Mouse (Mus musculus) erythroblast, adult 5-6 weeks (primary cell): ENCODE results near the gene Sipa1l2. TPM values are rescaled to one million over a fixed set of nuclear protein-coding genes. Genes with fewer than 3 reads are reported as not detected.

Source experiments
- ATAC-seq: replicated peaks from 2 replicates; pipeline ENCODE4 v1.8.0; 2016; ENCODE audit warnings: moderate number of reproducible peaks, mild to moderate bottlenecking, moderate TSS enrichment, inconsistent platforms; ENCODE audit not compliant: poor library complexity, low FRiP score, severe bottlenecking
- total RNA-seq, 2 experiments: library from RNA; stranded (forward) in 1 of 2; stranded (reverse) in 1 of 2; fragments of 150-400 nt in 1 of 2; fragments of 200-764, 138-1000 nt in 1 of 2; gene quantifications; 2 replicates each; pipeline versions ENCODE4 v1.2.3 to v1.2.4; 2015 to 2017; ENCODE audit warnings: low replicate concordance in 2 of 2

The Sipa1l2 gene
- total RNA-seq, 2 experiments from 2014 or later, result 0.38 to 1.2 TPM

GRCm38 (mm10) chr8:125518301-125518700 is 51.3 kb downstream of the Sipa1l2 start:
- ATAC-seq, result no peak

DNA sequence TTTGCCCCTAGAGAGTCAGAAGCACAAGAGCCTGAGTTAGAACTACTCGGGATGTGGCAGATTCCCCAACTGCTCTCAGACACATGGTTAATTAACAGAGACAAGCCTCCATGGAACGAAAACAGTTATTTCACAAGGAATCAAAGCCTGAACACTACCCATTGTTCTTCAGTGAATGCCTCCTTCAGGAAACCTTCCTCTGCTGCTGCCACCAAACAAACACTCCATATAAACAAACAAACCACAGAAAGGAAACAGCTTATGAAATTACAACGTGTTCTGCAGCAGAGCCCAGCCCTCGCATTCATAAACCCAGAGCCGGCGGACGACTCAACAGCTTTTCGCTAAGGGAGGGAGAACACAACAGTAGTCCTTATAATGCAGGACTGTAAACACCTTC is 52.2 kb downstream of the Sipa1l2 start:
- ATAC-seq, result no peak

- ATAC-seq, result no peak
These were observed 53.3 kb downstream of the Sipa1l2 start for GRCm38 (mm10) chr8:125516115-125516905.

DNA sequence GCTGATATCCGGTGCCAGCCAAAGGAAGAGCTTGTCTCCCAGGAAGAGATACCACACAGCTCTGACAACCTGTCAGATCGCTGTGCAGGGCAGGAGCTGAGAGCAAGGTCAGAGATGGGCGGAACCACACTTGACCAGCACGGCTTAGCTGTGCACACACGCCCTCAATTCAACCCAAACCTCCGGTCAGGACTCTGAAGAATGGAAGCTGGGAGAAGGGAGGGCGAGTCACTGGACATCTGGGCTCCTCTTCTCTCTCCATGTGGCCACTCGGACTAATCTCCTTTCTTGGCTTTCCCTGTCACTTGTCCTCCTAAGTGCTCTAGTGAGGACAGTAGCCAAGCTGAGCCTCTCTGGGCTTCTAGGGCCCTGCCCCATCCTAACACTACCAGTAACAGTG is 53.9 kb downstream of the Sipa1l2 start:
- no peak for ATAC-seq

DNA sequence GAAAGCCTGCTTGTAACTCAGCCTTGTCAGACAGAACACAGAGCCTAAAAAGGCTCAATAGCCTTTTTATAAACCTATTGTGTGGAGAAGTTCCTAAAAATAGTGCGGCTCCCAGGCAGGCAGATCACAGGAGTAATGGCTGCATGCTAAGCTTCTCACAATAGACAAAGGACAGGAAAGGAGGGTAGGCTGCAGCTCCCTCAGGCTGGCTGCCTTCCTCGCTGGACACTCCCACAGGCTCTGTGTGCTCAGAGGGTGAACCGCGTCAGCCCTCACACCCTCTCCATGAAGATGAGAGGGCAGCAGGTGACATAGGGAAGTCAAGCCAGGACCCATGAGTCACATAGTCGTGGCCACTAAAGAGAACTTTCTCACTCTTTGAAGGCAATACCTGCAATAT is 55.7 kb downstream of the Sipa1l2 start:
- ATAC-seq, result no peak

GRCm38 (mm10) chr8:125513242-125513866 is 56.3 kb downstream of the Sipa1l2 start:
- ATAC-seq, result no peak

DNA sequence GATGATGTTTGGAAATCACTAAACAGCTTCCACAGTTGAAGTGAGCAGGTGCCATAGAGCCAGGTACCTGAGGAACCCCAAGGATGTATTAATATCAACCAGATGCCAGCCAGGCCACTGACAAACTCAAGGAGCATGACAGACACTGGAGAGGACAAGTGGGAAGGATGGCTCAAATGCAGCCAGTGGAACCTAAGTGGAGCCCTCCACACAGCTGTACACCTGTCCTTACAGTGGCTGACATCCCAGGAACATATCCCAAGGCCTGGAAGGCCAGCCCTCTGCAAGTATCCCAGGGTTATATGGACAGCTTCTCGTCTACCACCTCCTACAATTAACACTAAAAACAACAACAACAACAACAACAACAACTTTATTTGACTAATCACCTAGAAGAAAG is 57.0 kb downstream of the Sipa1l2 start:
- no peak for ATAC-seq

- ATAC-seq, result no peak
These were observed 58.5 kb downstream of the Sipa1l2 start for GRCm38 (mm10) chr8:125510861-125511668.

- no peak for ATAC-seq
These were observed 59.8 kb downstream of the Sipa1l2 start for GRCm38 (mm10) chr8:125509776-125510175.

DNA sequence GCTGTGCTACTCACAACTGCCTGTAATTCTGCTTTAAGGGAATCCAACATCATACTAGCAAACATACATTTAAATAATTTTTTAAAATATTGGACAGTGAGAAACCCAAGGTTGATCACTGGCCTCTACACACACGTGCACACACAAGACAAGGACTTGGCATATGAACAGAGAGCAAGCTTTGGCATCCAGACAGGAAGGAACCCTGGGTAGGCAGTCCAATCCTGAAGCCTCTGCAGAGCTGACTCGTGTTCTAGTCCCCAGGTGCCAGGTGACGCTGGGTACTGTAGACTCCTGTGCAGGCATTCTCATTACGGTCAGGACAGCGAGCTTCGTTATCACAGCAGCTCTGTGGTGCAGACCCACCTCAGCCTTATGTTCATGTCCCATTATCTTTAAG is 60.4 kb downstream of the Sipa1l2 start:
- ATAC-seq, result no peak

- no peak for ATAC-seq
These were observed 62.3 kb downstream of the Sipa1l2 start for GRCm38 (mm10) chr8:125507291-125507690.

DNA sequence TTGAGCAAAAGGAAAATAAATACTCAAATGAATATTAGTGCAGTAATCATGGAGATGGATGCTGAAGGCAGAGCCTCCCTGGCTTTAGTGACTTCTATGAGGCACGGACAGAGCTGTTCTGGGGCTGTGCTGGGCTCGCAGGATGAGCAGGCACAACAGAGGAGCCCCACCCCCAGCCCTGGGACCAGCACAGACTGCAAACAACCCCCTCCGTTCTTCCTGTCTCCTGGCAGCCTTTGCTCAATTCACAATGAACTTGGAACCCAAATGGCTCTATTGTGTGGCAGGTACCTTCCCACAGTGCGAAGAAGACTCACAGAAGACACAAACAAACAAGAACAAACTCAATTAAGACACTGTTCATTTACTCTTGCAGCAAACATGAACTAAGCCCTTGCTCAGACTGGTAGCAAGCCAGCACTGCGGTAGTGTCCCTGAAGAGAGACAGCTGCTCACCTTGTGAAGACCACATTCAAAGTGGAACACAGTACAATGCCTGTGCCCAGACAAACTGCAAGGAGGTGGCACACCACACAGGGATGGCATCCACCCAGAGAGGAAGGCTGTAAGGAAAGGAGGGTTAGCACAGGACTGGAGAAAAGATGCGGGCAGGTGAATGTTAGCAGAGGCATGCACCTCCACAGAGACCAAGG is 64.9 kb downstream of the Sipa1l2 start:
- no peak for ATAC-seq

DNA sequence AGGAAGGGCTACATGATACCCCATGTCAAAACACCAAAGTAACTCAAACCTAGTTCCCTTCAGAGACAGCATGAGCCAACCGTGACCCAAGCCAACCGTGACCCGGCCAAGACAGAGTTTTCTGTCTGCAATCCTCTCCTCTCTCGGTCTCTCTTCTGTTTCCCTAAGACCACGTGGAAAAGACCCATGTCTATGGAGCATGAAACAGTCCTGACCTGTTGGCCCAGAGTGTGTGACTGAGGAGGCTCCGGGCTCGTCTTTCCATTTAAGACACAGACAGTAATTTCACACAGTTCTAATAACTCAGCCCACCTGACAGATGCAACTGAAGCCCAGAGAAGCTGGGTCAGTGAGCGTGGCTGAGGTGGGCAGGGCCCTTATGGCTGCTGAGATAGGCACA is 65.8 kb downstream of the Sipa1l2 start:
- no peak for ATAC-seq

GRCm38 (mm10) chr8:125502828-125503227 is 66.8 kb downstream of the Sipa1l2 start:
- no peak for ATAC-seq

DNA sequence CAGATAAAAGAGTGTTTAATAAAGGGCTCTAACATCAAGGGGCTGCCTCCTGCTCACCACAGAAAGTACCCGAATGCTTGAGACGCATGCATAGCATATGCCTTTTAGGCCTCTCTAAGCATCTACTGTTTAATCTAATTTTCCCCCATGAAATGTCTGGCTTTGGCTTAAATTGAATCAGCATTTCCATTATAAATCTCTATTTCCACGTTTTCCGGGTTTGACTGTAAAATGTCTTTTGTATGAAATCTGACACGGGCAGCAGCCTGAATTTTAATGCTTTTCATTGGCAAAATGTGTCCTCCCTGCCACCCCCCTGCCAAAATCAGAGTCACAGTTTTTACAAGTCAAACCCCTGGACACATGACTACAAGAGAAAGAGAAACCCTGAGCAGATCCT is 69.6 kb downstream of the Sipa1l2 start:
- no peak for ATAC-seq

DNA sequence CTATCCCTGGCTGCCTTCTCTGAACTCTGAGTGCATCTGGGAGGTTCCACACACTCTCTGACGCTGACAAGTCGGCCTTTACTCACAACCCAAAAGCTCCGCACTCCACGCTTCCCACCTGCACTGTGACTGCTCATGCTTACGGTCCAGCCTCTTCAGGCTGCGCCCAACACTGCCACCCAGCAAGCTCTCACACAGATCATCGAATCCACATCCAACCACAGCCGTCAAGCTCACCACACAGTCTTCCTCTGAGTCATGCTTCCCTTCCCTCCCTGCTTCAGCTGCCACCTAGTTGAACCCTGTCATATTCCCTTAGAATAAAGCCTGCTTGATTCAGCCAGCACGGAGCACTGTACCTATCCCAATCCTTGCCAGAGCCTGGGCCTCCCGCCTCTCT is 71.1 kb downstream of the Sipa1l2 start:
- ATAC-seq, result no peak

GRCm38 (mm10) chr8:125495545-125495944 is 74.1 kb downstream of the Sipa1l2 start:
- ATAC-seq, result no peak

DNA sequence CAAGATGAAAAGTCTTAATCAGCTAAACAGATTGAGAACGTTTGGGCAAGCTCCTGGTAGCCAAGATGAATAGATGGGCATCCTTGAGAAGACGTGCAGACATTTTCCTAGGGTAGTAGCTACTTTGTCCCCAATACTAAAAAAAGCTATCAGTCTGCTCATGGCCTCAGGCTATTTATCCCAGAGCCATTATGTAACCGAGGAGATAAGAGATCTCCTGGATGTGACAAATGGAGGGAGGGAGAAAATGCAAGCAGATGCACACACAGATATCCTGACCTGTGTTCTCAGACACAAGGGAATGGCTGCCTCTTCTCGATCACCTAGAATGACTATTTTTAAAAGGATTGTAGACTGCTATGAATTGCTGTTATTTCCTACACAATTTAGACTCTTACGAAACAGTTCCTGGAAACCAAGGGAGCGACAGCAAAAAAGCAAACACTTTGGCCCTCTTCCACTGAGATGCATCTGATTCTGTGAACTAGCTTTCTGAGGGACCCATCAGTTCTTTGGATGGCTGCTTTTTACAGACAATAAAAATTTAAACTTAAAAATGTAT is 76.3 kb downstream of the Sipa1l2 start:
- no peak for ATAC-seq

- ATAC-seq, result no peak
These were observed 77.2 kb downstream of the Sipa1l2 start for GRCm38 (mm10) chr8:125492416-125492815.

DNA sequence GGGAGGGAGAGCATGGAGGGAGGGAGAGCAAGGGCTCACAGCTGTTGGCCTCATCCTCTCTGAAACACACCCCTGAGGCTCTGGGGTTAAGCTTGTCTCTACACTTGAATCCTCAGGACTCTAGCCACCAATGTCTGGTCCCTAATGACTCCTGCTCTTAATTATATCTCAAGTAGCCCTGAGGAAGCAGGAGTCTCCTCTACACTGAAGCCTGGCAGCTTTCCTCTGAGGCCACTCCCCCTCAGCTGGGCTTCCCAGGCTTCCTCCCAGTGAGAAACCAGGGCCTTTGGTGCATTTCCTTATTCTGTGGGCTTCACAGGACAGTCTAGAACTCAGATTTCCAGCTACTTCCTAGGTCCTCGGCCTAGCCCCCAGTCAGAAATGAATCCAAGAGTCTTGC is 80.9 kb downstream of the Sipa1l2 start:
- ATAC-seq, result no peak
